In genomic region chr4:43382155-43383020, GRCm38 (mm10) we compare ENCODE assay signal across 8 mouse cellular contexts. TPM values are rescaled to one million over a fixed set of nuclear protein-coding genes. Genes with fewer than 3 reads are reported as not detected.
DNase-seq lines count a peak whose midpoint lies in the region; ATAC-seq and TF ChIP-seq lines count a peak whose summit lies in the region.

No protein-coding gene starts in this region.

- peak overlapping the region; percentile 87 for H3K4me2 ChIP-seq in forebrain, postnatal 0 days (ENCODE audit: low read depth)
- peak overlapping the region; percentile 61 for H3K4me2 ChIP-seq in liver, embryonic 14.5 days (ENCODE audit: low read depth)

- ATAC-seq in forebrain, postnatal 0 days, result peak; percentile 63
- ATAC-seq in liver, embryonic 14.5 days (ENCODE audit: insufficient read depth), result 0 out of 2 replicates have a peak, but pooled peaks have one; percentile 26
- ATAC-seq in megakaryocyte-erythroid progenitor cell, adult 5-6 weeks (replicated peaks; ENCODE audit: low FRiP score, low TSS enrichment, poor library complexity, severe bottlenecking), result no peak

- no peaks in the 10 kb centered on the region for H3K36me3 ChIP-seq in forebrain, postnatal 0 days (ENCODE audit: insufficient read depth)
- H3K36me3 ChIP-seq in liver, embryonic 14.5 days (replicated peaks; ENCODE audit: control insufficient read depth, insufficient read depth, low read depth), result no peaks in the 10 kb centered on the region

- peak overlapping the region; percentile 93 for H3K4me3 ChIP-seq in cerebellum, adult 2 months (replicated peaks; ENCODE audit: insufficient read depth, low read depth, low read length)
- H3K4me3 ChIP-seq in forebrain, postnatal 0 days (ENCODE audit: low read depth, low read length), result peak overlapping the region; percentile 76
- H3K4me3 ChIP-seq in liver, embryonic 14.5 days (ENCODE audit: insufficient read depth in 1 of 2, low read depth in 2 of 2, low read length in 2 of 2), result peak overlapping the region; percentile 49 to 51

- TF ChIP-seq CTCF in cerebellum, adult 2 months (IDR thresholded peaks at IDR 0.05; ENCODE audit: borderline replicate concordance, insufficient read depth, low read depth, low read length), result no peak
- TF ChIP-seq CTCF in forebrain, postnatal 0 days (IDR thresholded peaks at IDR 0.05; ENCODE audit: low read depth), result no peak
- TF ChIP-seq CTCF in liver, embryonic 14.5 days (IDR thresholded peaks at IDR 0.05; ENCODE audit: low read depth), result no peak

- DNase-seq in cerebellum, adult 2 months, result peak in 1 of 2 experiments; percentile 26
- DNase-seq in cerebellum, adult 18-20 months, result no peak
- DNase-seq in 3T3-L1 (ENCODE audit: low read depth, low spot score), result peak; percentile 22
- peak; percentile 14 for DNase-seq in forebrain, postnatal 0 days
- DNase-seq in liver, embryonic 14.5 days (ENCODE audit: low read depth in 3 of 3, low spot score in 3 of 3), result no peak
- no peak for DNase-seq in left cerebral cortex, adult 11 months (ENCODE audit: low spot score)
- no peak for DNase-seq in adrenal gland, postnatal 14 days

- under 1% methylated on average over 32 of the region's 33 CpGs for whole genome bisulfite sequencing in cerebellum, adult 2 months
- 5% methylated on average over 24 of the region's 33 CpGs for WGBS in forebrain, postnatal 0 days
- 9% methylated on average over 26 of the region's 33 CpGs for WGBS in liver, embryonic 14.5 days (ENCODE audit: insufficient replicate concordance)

- no peaks in the 10 kb centered on the region for H3K27me3 ChIP-seq in cerebellum, adult 2 months (ENCODE audit: control insufficient read depth, insufficient read depth, low read length)
- H3K27me3 ChIP-seq in forebrain, postnatal 0 days (ENCODE audit: insufficient read depth, low read length), result no peaks in the 10 kb centered on the region
- H3K27me3 ChIP-seq in liver, embryonic 14.5 days (ENCODE audit: control insufficient read depth, insufficient read depth, low read length), result peaks cover 14% of the 10 kb centered on the region

- H3K4me1 ChIP-seq in cerebellum, adult 2 months (ENCODE audit: control insufficient read depth, insufficient read depth, low read length), result peaks cover 11% of the 10 kb centered on the region; the same call in 1 of the 2 replicates
- H3K4me1 ChIP-seq in forebrain, postnatal 0 days (ENCODE audit: insufficient read depth), result peaks cover 16% of the 10 kb centered on the region
- H3K4me1 ChIP-seq in liver, embryonic 14.5 days (replicated peaks; ENCODE audit: control insufficient read depth in 2 of 2, insufficient read depth in 2 of 2, low read length in 1 of 2), result peaks cover 0 to 5% of the 10 kb centered on the region in 2 experiments; a peak in 1 of 4 replicates

- H3K9ac ChIP-seq in forebrain, postnatal 0 days, result peak overlapping the region; percentile 83
- H3K9ac ChIP-seq in liver, embryonic 14.5 days (replicated peaks), result no peak overlapping the region

- peak overlapping the region; percentile 95 for H3K27ac ChIP-seq in cerebellum, adult 2 months (ENCODE audit: insufficient read depth, low read length)
- H3K27ac ChIP-seq in forebrain, postnatal 0 days (ENCODE audit: low read depth, low read length), result peak overlapping the region; percentile 76
- no peak overlapping the region for H3K27ac ChIP-seq in liver, embryonic 14.5 days

- H3K9me3 ChIP-seq in forebrain, postnatal 0 days (ENCODE audit: low read length), result no peaks in the 10 kb centered on the region
- no peaks in the 10 kb centered on the region for H3K9me3 ChIP-seq in liver, embryonic 14.5 days (ENCODE audit: control insufficient read depth, low read length)

- no peak for TF ChIP-seq EP300 in liver, embryonic 14.5 days (IDR thresholded peaks at IDR 0.05; ENCODE audit: low read depth)

- TF ChIP-seq POLR2A in cerebellum, adult 2 months (IDR thresholded peaks at IDR 0.05; ENCODE audit: borderline replicate concordance, insufficient read depth, low read length), result no peak

RNA-seq across cellular contexts. Expression of gene Rusc2, which starts 0.6 kb away (rescaled TPM):
- 63.0 and 65.8 TPM in 2 replicates for polyA plus RNA-seq in cerebellum, adult 2 months (2012; rRNA removed)
- 116 and 148 TPM in 2 replicates for total RNA-seq in forebrain, postnatal 0 days (2014; rRNA removed)
- 73.2 and 75.8 TPM in 2 replicates for polyA plus RNA-seq in forebrain, postnatal 0 days (2015; fragmentation: Nextera tagmentation; extraction: Ambion mirVana)
- polyA plus RNA-seq in liver, embryonic 14.5 days (2012; rRNA removed), result 0.50 and 0.81 TPM in 2 replicates
- polyA plus RNA-seq in liver, embryonic 14.5 days (2014; fragmentation: Nextera tagmentation; extraction: Ambion mirVana), result 0.28 and 0.81 TPM in 2 replicates
- 1.8 and 7.6 TPM in 2 replicates for total RNA-seq in megakaryocyte-erythroid progenitor cell, adult 5-6 weeks (2014; fragmentation: Nextera tagmentation)
- 0.19 and 1.5 TPM in 2 replicates for total RNA-seq in megakaryocyte-erythroid progenitor cell, adult 5-6 weeks (2017)
- 34.8 and 38.6 TPM in 2 replicates for total RNA-seq in adrenal gland, postnatal 14 days (2021)

RNA-seq across cellular contexts. Expression of gene Fam166b, which starts 46.5 kb away (rescaled TPM):
- 0.87 and 2.0 TPM in 2 replicates for polyA plus RNA-seq in cerebellum, adult 2 months (2012; rRNA removed)
- total RNA-seq in forebrain, postnatal 0 days (2014; rRNA removed), result 0.15 and 1.3 TPM in 2 replicates
- polyA plus RNA-seq in forebrain, postnatal 0 days (2015; fragmentation: Nextera tagmentation; extraction: Ambion mirVana), result 0.58 and 0.96 TPM in 2 replicates
- polyA plus RNA-seq in liver, embryonic 14.5 days (2012; rRNA removed), result not detected in 2 replicates
- polyA plus RNA-seq in liver, embryonic 14.5 days (2014; fragmentation: Nextera tagmentation; extraction: Ambion mirVana), result not detected in 2 replicates
- not detected in 2 replicates for total RNA-seq in megakaryocyte-erythroid progenitor cell, adult 5-6 weeks (2014; fragmentation: Nextera tagmentation)
- not detected in 2 replicates for total RNA-seq in megakaryocyte-erythroid progenitor cell, adult 5-6 weeks (2017)
- total RNA-seq in adrenal gland, postnatal 14 days (2021), result not detected in 2 replicates

RNA-seq across cellular contexts. Expression of gene Tesk1, which starts 59.4 kb away (rescaled TPM):
- polyA plus RNA-seq in cerebellum, adult 2 months (2012; rRNA removed), result 51.2 and 56.3 TPM in 2 replicates
- total RNA-seq in forebrain, postnatal 0 days (2014; rRNA removed), result 101 and 124 TPM in 2 replicates
- 14.8 and 15.4 TPM in 2 replicates for polyA plus RNA-seq in forebrain, postnatal 0 days (2015; fragmentation: Nextera tagmentation; extraction: Ambion mirVana)
- polyA plus RNA-seq in liver, embryonic 14.5 days (2012; rRNA removed), result 3.3 and 4.0 TPM in 2 replicates
- 0.65 and 1.2 TPM in 2 replicates for polyA plus RNA-seq in liver, embryonic 14.5 days (2014; fragmentation: Nextera tagmentation; extraction: Ambion mirVana)
- total RNA-seq in megakaryocyte-erythroid progenitor cell, adult 5-6 weeks (2014; fragmentation: Nextera tagmentation), result 11.7 and 15.6 TPM in 2 replicates
- 4.3 and 4.8 TPM in 2 replicates for total RNA-seq in megakaryocyte-erythroid progenitor cell, adult 5-6 weeks (2017)
- total RNA-seq in adrenal gland, postnatal 14 days (2021), result 53.9 and 59.0 TPM in 2 replicates

Comparison
In these comparisons a context has a peak if more than half of its experiments do, and no peak if none do; other contexts are left out.
1. DNase-seq: peak in 3T3-L1 (single experiment) and forebrain, postnatal 0 days (single experiment); none in cerebellum, adult 18-20 months (0 of 2), liver, embryonic 14.5 days (0 of 3), left cerebral cortex, adult 11 months (single experiment) and adrenal gland, postnatal 14 days (single experiment).
2. Peak in every context shown above with its lines, with median percentiles within 50 percentile points of each other: H3K4me3 ChIP-seq.